Mouse (Mus musculus) skeletal muscle tissue, postnatal 0 days (tissue): ENCODE results near the gene Rab11fip3. TPM values are rescaled to one million over a fixed set of nuclear protein-coding genes. Genes with fewer than 3 reads are reported as not detected.

ENCODE experiments used
- polyA plus RNA-seq: library from polyadenylated mRNA; unstranded; fragments of >200 nt; fragmentation: Nextera tagmentation; extraction: Ambion mirVana; gene quantifications from 2 replicates; pipeline ENCODE4 v1.2.1, GENCODE M21; 2015

Rab11fip3 gene
- polyA plus RNA-seq, result 9.0 and 10.9 TPM in 2 replicates

DNA sequence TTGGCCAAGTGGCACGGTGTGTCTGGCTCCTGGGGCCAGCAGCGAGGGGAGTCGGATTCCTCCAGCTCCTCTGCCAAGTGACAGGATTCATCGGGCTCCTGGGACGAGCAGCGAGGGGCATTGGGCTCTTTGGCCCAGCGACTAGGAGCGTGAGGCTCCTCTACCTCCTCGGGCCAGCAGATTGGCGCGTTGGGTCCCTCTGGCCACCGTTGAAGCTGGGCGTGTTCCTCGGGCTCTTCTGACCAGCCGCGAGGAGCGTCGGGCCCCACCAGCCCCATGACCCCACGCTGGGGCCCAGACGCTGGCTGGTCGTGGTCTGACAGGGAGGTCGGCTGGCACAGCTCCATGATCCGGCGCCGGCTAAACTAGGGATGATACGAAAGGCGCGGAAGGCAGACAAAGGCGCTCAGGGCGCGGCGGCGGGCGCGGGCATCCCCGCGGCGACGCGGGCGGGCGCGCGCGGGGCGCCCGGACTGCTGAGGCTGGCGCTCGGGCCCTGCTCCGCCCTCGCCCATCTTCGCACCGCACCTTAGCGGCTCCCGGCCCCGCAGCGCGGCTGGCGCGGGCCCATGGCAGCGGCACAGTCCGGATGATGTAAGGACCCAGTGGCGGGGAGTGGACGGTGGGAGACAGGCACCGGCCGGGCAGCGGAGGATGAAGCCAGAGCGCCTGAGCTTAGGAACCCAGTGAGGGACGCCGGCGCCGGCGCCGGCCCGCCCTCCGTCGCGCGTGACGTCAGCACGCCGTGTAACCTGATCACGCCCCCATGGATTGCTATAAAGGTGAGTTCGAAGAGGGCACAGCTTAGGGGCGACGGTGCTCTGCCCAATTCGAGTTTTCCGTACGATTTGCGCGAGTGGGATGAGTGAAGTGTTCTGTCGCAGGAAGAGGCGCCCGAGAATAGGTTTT lies at the start of gene Rab11fip3:
Rab11fip3 (minus strand) TSS at position 725 of the 909 bp plus-strand sequence.

GRCm38 (mm10) chr17:26113181-26113948 lies 44.0 kb upstream of the Rab11fip3 start, which contains the start of gene Tmem8:
Tmem8 (plus strand) TSS chr17:26113299.

GRCm38 (mm10) chr17:26095121-26095740 lies 25.9 kb upstream of the Rab11fip3 start, which contains the start of gene Nme4:
Nme4 (minus strand) TSS chr17:26095602.

GRCm38 (mm10) chr17:26089905-26090632 lies 20.7 kb upstream of the Rab11fip3 start, which contains the start of gene Decr2:
Decr2 (minus strand) TSS chr17:26090337.

GRCm38 (mm10) chr17:25985306-25986294 lies 83.8 kb downstream of the Rab11fip3 start, which contains the start of gene Capn15:
Capn15 (minus strand) TSS chr17:25985796.

DNA sequence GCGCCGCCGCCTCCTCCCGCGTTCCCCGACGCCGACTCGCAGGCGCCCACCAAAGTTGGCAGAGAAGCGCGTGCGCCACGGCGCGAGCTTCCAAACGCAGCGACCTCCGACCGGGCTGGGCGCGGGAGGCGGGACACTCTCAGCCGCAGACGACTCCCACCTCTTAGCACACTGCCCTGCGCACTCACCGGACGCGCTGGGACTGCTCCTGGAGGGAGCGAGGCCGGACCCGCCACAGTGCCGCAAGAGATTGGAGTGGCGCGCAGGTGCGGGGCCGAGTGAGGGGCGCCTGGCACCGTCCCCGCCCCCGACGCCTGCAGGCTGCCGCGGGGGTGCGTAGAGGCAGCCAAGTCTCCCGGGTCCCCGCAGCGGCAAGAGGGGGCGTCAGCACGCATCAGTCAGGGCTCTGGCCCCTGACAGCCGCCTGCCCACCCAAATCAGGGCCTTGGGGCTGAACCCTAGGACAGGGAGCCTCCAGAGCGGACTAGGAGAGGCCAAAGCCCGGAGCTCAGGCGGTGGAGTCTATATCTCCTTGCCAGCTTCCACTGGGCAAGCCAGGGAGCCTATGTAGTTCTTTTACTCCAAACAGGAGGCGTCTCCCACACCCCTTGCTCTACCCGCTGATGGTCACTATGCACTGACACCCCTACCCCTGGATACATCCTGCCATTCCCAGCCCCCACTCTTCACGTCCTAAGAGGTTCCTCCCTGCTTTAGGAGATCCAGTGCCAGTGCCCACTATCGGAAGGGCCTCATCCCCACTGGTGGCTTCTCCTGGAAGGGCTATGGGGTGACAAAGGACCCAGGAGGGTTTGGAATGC lies 117.3 kb downstream of the Rab11fip3 start, which contains the start of gene A930017K11Rik:
A930017K11Rik (minus strand) TSS at position 763 of the 821 bp plus-strand sequence.

DNA sequence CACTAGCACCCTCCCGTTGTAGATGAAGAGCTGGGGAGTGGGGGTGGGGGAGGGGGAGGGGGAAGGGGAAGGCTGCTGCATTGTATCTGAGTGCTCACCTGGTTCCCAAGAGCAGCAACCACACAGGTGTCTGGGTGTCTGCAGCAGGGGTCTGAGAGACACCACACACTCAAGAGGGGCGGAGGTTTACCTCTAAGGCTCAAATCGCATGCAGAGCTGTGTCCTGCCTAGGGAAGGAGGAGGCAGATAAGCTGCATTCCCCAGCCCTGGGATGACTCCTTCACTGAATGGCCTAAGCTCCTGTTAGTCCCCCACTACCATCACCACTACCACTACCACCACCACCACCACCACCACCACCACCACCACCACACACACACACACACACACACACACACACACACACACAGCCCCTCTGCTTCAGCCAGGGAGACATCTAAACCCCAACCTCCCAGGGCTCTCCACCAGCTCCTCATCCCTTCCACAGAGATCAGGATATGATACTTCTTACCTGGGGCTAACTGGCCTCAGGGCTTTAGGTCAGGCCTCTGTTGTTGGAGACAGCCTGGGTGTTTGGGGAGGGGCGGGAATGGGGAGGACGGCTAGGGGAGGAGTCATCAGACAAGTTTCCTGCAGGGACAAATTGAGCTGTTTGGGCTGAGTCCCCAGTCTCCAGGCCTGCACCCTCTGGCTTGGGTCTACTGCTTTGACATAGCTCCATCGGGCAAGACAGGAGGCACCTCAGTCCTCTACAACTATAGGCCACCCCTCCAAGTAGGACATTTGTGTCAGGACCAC lies 124.8 kb downstream of the Rab11fip3 start, which contains the start of the genes Pigq and Nhlrc4:
Pigq (minus strand) TSS at position 571 of the 798 bp plus-strand sequence.
Nhlrc4 (minus strand) TSS at position 596 of the 798 bp plus-strand sequence.

Other genes starting within 250 kb of the Rab11fip3 start
- 11.8 and 12.4 TPM in 2 replicates for gene Wdr24, start 245.9 kb downstream of the Rab11fip3 start, polyA plus RNA-seq
- 17.9 and 23.0 TPM in 2 replicates for gene Jmjd8, start 240.7 kb downstream of the Rab11fip3 start, polyA plus RNA-seq
- gene Stub1, start 236.2 kb downstream of the Rab11fip3 start, polyA plus RNA-seq, result 186 and 212 TPM in 2 replicates
- 13.6 and 17.2 TPM in 2 replicates for gene Rhbdl1, start 232.3 kb downstream of the Rab11fip3 start, polyA plus RNA-seq
- 4.3 and 4.5 TPM in 2 replicates for gene Gm20683, start 227.8 kb downstream of the Rab11fip3 start, polyA plus RNA-seq
- 11.2 and 13.6 TPM in 2 replicates for gene Rhot2, start 224.7 kb downstream of the Rab11fip3 start, polyA plus RNA-seq
- gene Wdr90, start 208.1 kb downstream of the Rab11fip3 start, polyA plus RNA-seq, result 3.5 and 5.5 TPM in 2 replicates
- 120 and 122 TPM in 2 replicates for gene Mcrip2, start 200.8 kb downstream of the Rab11fip3 start, polyA plus RNA-seq
- 35.5 and 37.9 TPM in 2 replicates for gene Mettl26, start 194.5 kb downstream of the Rab11fip3 start, polyA plus RNA-seq
- 0.15 and 0.19 TPM in 2 replicates for gene Wfikkn1, start 188.7 kb downstream of the Rab11fip3 start, polyA plus RNA-seq
- gene Rab40c, start 149.8 kb downstream of the Rab11fip3 start, polyA plus RNA-seq, result 9.7 and 10.2 TPM in 2 replicates
- 27.6 and 28.6 TPM in 2 replicates for gene Pigq, start 124.6 kb downstream of the Rab11fip3 start, polyA plus RNA-seq
- not detected in 2 replicates for gene Nhlrc4, start 124.6 kb downstream of the Rab11fip3 start, polyA plus RNA-seq
- gene A930017K11Rik, start 117.0 kb downstream of the Rab11fip3 start, polyA plus RNA-seq, result 0.14 TPM in 1 of 2 replicates, not detected in the other
- gene Capn15, start 83.8 kb downstream of the Rab11fip3 start, polyA plus RNA-seq, result 6.7 and 8.4 TPM in 2 replicates
- gene Decr2, start 20.8 kb upstream of the Rab11fip3 start, polyA plus RNA-seq, result 18.5 and 22.5 TPM in 2 replicates
- gene Nme4, start 26.0 kb upstream of the Rab11fip3 start, polyA plus RNA-seq, result 28.8 and 36.8 TPM in 2 replicates
- gene Tmem8, start 43.7 kb upstream of the Rab11fip3 start, polyA plus RNA-seq, result 1.8 and 2.0 TPM in 2 replicates
- gene Mrpl28, start 53.9 kb upstream of the Rab11fip3 start, polyA plus RNA-seq, result 122 and 126 TPM in 2 replicates
- 6.8 and 6.9 TPM in 2 replicates for gene Axin1, start 69.1 kb upstream of the Rab11fip3 start, polyA plus RNA-seq
- not detected in 2 replicates for gene Pdia2, start 129.5 kb upstream of the Rab11fip3 start, polyA plus RNA-seq
- 0.45 and 0.77 TPM in 2 replicates for gene Rgs11, start 133.4 kb upstream of the Rab11fip3 start, polyA plus RNA-seq
- 6.3 and 7.5 TPM in 2 replicates for gene Arhgdig, start 138.2 kb upstream of the Rab11fip3 start, polyA plus RNA-seq
- gene Fam234a, start 174.7 kb upstream of the Rab11fip3 start, polyA plus RNA-seq, result 37.9 and 47.9 TPM in 2 replicates
- gene Luc7l, start 183.3 kb upstream of the Rab11fip3 start, polyA plus RNA-seq, result 34.2 and 37.7 TPM in 2 replicates